Mouse (Mus musculus): ENCODE data around the gene Fgd6. TPM values are rescaled to one million over a fixed set of nuclear protein-coding genes. Genes with fewer than 3 reads are reported as not detected.

Fgd6 gene
- polyA plus RNA-seq, 2 experiments from 2014 or later = 1.1 to 1.2 TPM

DNA sequence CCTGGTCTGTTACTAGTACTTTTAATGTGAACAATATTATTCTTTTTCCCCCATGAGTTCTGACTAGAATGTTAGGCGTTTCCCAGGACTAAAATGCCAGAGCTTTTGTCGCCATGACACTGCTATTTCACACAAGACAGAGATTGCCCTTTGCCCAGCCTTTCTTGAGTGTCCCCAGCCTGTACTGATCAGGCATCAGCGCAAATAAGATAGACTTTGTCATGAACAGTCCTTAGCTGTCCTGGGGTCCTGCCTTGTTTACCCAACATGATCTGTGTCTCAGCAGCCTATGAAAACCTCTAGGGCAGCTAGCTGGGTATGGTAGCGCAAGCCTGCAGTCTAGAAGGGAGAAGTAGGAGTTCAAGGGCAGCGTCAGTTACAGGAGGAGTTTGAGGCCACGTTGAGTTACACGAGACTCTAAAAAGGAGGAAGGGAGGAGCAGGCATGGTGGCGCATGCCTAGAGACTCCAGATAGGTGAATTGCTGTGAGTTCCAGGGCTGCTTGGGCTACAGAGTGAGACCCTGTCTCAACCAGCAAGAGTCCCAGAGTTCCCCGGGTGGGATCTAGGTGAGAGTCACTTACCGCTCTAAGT lies 103.2 kb downstream of the Fgd6 start:
- no peak for ATAC-seq

DNA sequence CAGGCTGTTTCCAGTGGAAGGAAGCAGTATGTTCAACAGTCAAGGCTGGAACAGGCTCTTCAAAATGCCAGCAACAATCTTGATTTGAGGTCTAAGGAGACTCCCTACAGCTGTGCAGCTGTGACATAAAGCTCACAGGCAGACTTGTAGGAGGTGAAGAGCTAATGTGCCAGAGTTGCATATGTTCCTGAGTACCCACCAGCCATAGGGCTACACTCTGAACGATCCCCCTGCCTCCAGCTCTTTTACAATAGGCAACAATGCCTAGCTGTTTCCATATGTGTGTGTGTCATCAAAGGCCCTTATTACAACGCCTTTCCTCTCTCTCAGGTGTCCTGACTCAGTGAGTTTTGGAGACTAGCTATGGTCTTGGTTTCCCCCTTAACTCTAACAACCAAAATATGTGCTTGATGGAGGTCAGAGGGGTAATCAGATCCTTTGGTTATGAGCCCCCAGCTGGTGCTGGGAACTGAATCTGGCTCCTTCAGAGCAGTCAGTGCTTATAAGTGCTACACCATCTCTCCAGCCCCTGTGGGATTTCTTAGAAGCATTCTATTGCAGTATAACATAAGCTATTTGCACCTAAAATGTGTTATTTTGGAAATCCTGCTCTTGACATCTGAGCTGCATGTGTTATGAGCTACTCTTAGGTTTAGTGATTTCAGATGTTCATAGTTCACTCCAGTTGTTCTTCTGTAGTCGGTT lies 104.6 kb downstream of the Fgd6 start:
- no peak for ATAC-seq

DNA sequence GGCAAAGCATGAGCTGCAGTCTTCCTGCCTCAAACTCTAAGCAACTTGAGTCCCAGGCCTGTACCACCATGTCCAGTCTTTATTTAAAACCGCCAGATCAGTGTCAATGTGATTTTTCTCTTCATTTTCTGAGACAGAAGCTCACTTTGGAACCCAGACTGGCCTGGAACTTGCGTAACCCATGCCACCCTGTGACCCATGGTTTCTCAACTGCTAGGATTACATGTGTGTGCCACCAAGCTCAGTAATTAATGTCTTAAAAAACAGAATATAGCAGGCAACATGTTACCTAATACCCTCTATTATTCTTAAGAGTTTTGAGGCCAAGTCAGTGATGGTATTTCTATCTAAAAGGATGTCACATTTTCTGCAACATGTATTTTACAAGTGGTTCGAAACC lies 106.6 kb downstream of the Fgd6 start:
- ATAC-seq = no peak

DNA sequence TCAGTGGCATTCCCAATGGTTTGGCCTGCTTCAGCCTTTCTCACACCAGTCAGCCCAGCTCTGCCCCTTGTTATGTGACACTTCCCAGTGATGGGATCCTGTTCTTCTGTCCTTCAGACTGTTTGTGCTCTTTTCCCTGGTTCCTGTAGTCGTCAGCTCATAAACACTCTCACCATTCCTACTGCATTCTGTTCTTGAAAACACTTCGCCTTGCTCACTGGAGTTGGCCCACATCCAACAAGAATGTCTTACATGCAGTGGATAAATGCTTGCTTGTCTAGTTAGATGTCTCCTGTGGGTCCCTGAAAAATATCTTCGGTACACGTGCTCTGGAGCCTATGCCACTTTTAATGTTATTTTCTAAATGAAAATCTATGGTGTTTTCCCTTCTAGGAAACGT lies 108.8 kb downstream of the Fgd6 start:
- ATAC-seq = no peak

DNA sequence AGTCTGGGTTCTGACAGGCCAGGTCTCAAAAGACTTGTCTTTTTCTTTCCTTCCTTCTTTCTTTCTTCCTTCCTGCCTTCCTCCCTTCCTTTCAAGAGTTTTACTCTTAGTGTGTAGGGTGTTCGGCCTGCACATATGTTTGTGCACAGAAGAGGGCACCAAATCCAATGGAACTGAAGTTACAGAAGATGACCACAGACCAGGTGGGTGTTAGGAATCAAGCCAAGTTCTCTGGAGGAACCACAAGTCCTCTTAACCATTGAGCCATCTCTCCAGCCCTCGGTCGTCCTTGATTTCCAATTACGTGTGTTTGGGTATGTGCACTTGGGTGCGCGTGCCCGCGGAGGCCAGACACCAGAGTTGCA lies 111.6 kb downstream of the Fgd6 start:
- ATAC-seq = peak; percentile 41

DNA sequence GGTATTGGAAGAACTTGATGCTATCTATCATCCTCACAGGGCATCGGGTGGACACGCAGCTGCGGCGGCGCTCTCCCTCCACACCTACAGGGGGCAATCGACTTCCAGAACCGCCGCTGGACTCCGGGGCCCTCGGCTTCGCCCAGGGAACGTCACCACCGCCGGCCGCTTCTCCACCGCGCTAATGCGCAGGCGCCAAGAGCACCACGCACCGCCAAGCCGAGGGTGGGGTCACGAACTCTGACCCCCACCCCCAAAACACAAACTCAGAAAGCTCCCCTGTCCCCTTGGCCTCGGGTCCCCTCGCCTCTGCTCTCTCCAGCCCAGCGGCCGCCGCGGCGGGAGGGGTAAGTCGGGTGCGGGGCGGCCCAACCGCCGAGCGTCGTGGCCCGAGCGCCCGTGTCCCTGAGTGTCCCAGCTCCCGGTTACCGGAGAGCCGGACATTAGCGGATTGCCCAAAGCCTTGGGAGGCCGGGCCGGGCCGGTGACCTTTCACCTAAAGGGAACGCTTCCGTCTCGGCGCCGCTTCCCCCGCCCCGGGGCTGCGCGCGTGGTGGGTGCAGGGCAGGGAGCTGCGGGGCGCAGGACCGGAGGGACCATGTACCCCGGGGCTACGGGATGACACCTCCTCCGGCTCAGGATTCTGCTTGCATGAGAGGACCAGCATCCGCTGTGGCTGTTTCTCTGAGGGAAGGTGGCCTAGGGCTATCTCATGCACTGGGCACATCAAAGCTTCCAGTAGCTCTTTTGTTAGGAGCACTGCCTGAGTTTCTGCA lies 112.1 kb downstream of the Fgd6 start, which contains the start of gene Nr2c1:
Gene Nr2c1 (plus strand): TSS at position 268 of the 776 bp plus-strand sequence.
- peak; percentile 60 for ATAC-seq

DNA sequence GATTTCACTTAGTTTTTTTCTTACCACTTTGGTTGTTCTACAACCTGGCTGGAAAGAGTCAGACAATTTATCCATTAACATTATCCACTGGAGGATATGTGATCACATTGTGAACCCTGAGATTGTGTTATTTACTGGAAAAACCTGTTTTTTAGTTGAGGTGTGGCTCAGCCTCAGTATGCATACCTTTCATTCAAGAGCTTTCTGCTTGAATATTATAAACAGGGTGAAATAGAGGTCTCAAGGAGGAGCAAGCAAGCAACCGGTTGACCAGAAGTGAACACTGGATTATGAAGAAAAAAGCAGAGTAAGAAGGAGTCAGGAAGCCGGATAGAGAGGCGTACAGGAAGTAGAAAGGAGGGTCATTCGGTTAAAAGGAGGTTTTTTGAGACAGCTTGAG lies 115.7 kb downstream of the Fgd6 start:
- ATAC-seq = no peak

DNA sequence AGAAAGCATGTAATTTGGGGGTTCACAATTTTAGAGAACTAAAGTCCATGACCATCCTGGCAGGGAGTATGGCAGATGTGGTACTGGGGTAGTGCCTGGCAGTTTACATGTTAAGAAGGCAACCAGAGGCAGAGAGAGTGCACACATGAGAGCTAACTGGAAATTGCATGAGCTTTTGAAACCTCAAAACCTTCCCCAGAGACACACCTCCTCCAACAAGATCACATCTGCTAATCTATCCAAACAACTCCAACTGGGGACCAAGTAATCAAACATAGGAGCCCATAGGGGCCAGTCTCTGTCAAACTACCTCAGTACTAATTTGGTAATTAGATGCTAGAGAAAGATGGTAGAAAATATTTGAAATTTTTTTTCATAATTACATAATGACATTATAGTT lies 118.0 kb downstream of the Fgd6 start:
- no peak for ATAC-seq

DNA sequence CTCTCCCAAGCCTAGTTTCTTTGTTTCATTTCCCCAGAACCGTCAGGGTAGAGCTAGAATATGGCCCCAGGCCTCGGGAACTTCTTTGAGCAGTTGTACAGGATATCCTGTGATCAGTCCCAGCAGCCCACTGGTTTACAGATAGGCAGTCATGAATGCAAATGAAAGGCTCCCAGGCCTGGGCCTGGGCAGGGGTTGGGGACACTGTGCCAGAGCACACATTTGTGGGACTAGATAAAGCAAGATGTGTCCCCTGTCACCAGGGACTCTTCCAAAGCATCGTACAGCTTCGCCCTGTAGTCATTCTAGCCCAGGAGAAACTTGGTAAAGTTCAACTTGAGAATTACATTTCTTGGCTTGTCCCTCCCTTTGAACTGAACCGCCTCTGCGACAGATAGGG lies 123.2 kb downstream of the Fgd6 start:
- no peak for ATAC-seq

DNA sequence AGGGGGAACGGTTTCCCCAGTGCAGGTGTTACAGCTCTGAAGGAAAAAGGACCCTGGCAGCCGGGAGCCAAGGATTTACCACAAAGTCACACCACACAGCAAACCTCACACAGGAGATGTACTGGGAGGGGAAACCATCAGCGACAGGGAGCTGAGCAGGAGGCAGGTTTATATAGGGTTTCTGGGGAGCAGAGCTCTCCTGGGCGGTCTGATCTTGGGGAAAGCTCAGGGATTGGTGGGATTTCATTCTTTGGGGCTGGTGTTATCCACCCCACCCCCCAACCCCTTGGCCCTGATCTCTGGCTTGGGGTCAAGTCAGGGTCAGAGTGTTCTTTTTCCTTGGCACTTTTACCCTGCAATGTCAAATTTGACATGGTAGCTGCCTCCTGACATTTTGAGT lies 123.6 kb downstream of the Fgd6 start:
- no peak for ATAC-seq

DNA sequence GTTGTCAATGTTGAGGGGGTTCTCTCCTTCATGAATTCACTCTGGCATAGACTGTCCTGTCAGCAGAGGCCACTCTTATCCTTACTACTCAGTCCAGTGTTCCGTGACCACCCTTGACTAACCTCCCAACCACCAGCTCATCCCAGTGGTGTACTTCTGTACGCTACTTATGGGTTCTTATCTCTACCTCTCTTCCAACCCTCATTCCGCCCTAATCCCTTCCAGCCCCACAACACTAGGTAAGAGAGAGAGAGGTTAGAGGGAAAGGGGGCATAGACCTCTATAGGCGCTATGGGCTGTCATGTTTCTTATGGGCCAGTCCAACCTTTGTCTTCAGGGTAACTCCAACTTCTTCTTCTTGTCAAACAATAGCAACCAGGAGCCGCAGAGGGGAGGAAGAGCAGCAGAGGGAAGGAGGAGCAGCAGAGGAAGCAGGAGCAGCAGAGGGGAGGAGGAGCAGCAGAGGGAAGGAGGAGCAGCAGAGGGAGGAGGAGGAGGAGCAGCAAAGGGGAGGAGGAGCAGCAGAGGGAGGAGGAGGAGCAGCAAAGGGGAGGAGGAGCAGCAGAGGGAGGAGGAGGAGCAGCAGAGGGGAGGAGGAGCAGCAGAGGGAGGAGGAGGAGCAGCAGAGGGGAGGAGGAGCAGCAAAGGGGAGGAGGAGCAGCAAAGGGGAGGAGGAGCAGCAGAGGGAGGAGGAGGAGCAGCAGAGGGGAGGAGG lies 125.4 kb downstream of the Fgd6 start:
- no peak for ATAC-seq

DNA sequence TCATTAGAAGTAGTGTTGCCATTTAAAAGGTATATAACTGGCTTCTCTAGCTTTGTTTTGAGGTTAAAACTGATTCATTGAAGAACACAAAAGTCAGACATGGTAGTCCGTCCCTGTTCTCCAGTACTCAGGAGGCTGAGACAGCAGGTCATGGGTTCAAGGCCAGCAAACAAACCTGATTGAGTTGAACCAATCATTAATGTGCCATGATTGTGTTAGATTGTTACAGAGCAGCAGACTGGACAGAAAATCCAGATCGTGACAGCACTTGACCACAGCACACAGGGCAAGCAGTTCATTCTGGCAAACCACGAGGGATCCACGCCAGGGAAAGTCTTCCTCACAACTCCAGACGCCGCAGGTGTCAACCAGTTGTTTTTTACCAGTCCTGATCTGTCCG lies 126.2 kb downstream of the Fgd6 start:
- no peak for ATAC-seq

DNA sequence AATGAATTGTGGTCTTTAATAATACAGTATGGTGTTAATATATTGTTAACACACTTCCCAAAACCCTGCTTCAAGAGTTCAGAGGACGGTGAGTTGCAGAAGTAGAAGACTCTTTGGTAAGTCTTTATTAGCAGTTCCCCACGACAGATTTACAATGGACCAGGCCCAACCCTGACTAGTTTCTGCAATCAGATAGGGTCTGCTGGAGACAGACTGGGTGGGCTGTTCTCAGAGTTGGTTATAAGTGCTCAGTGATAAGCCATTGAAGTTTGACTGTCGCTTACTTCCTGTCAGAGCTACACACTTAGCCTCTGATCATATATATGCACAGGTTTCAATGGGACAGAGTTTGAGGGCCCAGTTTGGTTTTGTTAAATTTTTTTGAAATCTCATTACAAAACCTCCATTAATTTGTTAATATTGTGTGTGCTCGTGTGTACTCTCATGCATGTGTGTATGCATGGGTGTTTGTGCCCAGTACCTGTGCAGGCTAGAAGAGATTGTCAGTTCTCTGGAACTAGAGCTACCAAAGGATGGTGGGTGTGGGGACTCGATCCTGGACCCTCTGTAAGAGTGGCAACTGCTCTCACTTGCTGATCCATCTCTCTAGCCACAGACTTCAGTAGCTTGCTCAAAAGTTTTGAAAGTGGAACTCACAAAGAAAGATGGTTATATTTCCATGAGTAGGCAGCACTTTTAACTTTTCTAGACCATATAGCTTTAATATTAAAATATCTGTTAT lies 128.5 kb downstream of the Fgd6 start:
- ATAC-seq = no peak

DNA sequence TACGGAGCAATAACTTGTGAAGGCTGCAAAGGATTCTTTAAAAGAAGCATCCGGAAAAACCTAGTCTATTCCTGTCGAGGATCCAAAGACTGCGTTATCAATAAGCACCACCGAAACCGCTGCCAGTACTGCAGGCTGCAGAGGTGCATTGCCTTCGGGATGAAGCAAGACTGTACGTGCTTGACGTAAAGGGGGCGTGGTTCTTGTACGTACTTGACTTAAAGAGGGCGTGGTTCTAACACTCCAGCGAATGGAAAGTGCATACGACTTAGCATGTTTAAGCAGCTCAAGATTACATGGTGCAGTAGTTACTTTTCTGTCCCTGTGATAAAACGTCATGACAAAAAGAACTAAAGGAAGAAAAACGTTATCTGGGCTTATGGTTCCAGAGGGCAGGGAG lies 129.6 kb downstream of the Fgd6 start:
- ATAC-seq = no peak

DNA sequence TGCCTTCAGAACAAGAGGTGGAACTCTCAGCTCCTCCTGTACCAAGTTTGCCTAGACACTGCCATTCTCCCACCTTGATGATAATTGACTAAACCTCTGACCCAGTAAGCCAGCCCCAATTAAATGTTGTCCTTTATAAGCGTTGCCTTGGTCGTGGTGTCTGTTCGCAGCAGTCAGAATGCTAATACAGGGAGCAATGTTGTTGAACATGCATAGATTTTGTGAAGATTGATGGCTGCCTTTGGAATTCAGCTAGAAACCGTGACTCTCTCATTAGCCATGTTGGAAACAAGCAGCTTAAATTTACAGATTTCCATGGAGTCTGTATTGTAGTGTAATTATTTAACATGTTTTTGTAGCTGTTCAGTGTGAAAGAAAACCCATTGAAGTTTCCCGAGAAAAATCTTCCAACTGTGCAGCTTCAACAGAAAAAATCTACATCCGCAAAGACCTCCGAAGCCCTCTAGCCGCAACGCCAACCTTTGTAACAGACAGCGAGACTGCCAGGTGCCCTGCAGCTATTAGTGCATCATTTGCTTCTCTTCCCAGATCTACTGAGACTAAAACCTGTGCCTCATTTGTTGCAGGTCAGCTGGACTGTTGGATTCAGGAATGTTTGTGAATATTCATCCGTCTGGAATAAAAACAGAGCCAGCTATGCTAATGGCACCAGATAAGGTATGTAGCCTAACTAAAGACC lies 131.4 kb downstream of the Fgd6 start:
- no peak for ATAC-seq

DNA sequence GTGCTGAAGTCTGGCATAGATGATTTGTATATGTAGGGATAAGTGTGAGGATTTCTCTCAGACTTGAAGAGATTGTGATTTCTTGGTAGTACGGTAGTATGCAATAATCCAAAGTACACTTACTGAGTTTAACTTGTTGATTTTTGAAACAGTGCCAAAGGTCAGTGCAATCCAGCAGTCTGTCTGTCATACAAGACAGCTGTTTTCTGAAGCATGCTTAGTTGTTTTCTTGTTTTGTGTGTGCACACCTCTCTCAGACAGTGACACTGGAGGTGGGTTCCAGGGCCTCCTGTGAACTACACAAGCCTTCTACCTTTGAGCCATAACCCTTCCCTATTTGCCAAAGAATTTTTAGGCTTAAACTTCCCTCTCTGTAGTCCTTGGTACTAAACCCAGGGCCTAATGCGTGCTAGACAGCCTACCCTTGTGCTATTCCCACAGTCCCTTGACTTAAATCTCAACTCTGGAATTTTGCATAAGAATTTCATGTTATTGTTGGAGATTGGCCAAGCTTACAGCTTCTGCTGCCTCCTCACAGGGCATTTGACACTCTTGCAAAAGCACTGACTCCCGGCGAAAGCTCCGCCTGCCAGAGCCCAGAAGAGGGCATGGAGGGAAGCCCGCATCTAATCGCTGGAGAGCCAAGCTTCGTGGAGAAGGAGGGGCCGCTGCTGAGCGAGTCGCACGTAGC lies 135.8 kb downstream of the Fgd6 start:
- ATAC-seq = no peak

DNA sequence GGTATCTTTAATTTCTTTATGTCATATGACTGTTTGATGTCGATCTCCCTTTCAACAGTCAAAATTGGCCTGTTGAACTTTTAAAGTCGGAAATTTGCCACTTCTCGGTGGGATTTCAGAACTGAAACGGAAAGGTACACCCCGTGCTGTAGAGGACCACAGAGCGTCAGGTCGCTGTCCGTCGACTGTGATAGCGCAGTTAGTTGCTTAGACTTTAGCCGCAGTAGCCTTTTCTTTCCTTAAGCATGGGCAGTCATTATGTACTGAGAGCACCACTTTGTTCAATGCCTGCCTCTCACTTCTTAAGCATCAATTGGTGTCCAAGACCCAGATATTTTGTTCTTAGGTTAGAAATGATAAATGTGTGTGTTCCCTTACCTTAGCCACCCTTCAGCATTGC lies 136.3 kb downstream of the Fgd6 start:
- ATAC-seq = no peak

DNA sequence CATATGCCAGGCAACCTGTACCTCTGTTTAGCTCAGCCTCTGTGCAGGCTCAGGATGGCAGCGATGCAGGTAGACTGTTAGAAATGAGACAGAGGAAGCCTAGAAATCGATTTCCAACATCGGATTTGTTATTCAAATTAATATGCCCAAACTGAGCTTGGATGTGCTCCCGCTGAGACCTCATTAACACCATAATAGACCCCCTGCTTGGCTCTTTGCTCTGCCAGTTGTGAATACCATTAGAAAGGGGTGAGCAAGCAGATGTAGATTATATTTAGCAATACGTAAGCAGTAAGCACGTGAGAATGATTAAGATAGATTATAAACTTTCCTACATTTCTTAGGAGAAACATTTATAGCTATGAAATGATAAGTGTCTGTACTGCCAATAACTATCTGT lies 136.9 kb downstream of the Fgd6 start:
- no peak for ATAC-seq

DNA sequence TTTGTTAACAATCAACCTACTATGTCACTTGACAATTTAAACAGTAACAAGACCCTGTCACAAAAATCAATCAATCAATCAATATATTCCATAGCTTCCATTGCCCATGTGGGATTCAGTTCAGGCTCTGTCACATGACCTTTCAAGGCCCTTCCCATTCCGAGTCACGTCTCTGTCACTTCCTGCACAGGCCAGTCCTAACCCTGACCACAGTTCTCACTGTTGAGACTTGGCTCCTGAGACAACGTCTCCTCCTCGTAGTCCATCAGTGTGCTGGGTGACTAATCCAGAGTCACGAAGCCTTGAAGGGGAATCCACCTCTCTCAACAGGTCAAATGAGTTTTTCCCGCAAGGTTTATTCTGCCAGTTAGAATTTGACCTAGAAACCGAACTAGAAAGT lies 138.9 kb downstream of the Fgd6 start:
- ATAC-seq = no peak

DNA sequence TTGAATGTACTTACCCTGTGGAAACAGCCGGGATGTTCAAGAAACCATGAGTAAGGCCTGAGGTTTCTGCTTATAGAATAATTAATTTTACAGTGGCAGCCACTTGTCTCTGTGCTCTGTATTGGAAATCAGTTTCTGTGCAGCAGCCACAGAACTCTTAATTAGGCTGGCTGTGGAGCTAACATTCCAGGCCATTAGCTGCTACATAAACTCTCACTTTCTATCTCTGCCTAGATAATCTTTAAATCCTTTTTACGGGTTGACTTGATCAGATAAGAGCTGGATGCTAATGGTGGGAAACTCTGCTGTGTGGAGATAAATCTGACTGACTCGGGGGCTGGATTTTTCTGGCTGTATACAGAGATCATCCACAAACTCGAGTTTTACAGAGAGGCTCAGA lies 147.4 kb downstream of the Fgd6 start:
- no peak for ATAC-seq

All from activated CD4-positive, CD25-positive, alpha-beta regulatory T cell, adult 4 months (primary cell).